Mouse (Mus musculus) spleen, adult 2 months (tissue): ENCODE results near the gene Ninj1. TPM values are rescaled to one million over a fixed set of nuclear protein-coding genes. Genes with fewer than 3 reads are reported as not detected.
A peak's percentile ranks its signal among the peaks of the same experiment; 100 is the strongest.

Experiments
- DNase-seq, 2 experiments: peaks; one replicate each; pipeline versions ENCODE4 v3.0.0 to v3.0.0-alpha.2; 2012 to 2021; ENCODE audit warnings: low spot score in 2 of 2, low read depth in 1 of 2
- H3K27ac ChIP-seq: fragments of 200-500 bp; 2 replicates; pipeline ENCODE4 v1.5.1; 2012; ENCODE audit warnings: low read length, inconsistent platforms; ENCODE audit not compliant: insufficient read depth
- H3K27me3 ChIP-seq: fragments of 200-500 bp; 2 replicates; pipeline ENCODE4 v1.6.1; 2012; ENCODE audit warnings: mild to moderate bottlenecking, moderate library complexity, low read length, inconsistent platforms; ENCODE audit not compliant: control insufficient read depth, insufficient read depth
- H3K36me3 ChIP-seq: fragments of 200-500 bp; 2 replicates; pipeline ENCODE4 v1.6.1; 2012; ENCODE audit warnings: mild to moderate bottlenecking, low read length, inconsistent platforms; ENCODE audit not compliant: control insufficient read depth, insufficient read depth
- H3K4me1 ChIP-seq: fragments of 200-500 bp; 2 replicates; pipeline ENCODE4 v1.6.1; 2011; ENCODE audit warnings: inconsistent platforms; ENCODE audit not compliant: control insufficient read depth, insufficient read depth, insufficient read length
- H3K4me3 ChIP-seq: fragments of 200-500 bp; 2 replicates; pipeline ENCODE4 v1.5.1; 2011; ENCODE audit warnings: mild to moderate bottlenecking, inconsistent platforms; ENCODE audit not compliant: insufficient read depth, insufficient read length; ENCODE audit errors: extremely low read depth
- CTCF ChIP-seq: fragments of 200-500 bp; IDR thresholded peaks from 2 replicates; pipeline ENCODE4 v1.5.1; 2011; ENCODE audit warnings: mild to moderate bottlenecking, inconsistent platforms; ENCODE audit not compliant: insufficient read depth, insufficient read length, insufficient replicate concordance; ENCODE audit errors: extremely low read depth
- POLR2A ChIP-seq: fragments of 200-500 bp; IDR thresholded peaks from 2 replicates; pipeline ENCODE4 v1.6.1; 2011; ENCODE audit warnings: low read depth, low read length, inconsistent platforms
- WGBS: fragments of 180-500 bp; shearing (Covaris S2); methylation state at CpG from one replicate; pipeline ENCODE4 v1.1.7; 2018; 5-methylcytosine and 5-hydroxymethylcytosine counted together
- polyA plus RNA-seq: library from polyadenylated mRNA; depleted of rRNA; stranded (reverse); fragments of >200 nt; gene quantifications from 2 replicates; pipeline ENCODE4 v1.2.3, GENCODE M21; 2012

The Ninj1 gene
- polyA plus RNA-seq, 1 experiment, result 343 TPM

- TF ChIP-seq POLR2A (no peak), CTCF (peak; percentile 90)
- no peaks in the 10 kb centered on the region for H3K27me3 ChIP-seq
- H3K4me3 ChIP-seq, result no peak overlapping the region
- 48% methylated on average over 13 of the region's 13 CpGs for WGBS
- DNase-seq, result peak; percentile 60 to 73
- H3K4me1 ChIP-seq, result peaks cover 4% of the 10 kb centered on the region; the same call in 1 of the 2 replicates
- no peak overlapping the region for H3K27ac ChIP-seq
- peaks cover 11% of the 10 kb centered on the region for H3K36me3 ChIP-seq
Measured at GRCm38 (mm10) chr13:49205381-49205998, 18.2 kb downstream of the Ninj1 start.

- Histone ChIP-seq H3K36me3 (peaks cover 11% of the 10 kb centered on the region), H3K27me3 (no peaks in the 10 kb centered on the region), H3K27ac (no peak overlapping the region), H3K4me3 (no peak overlapping the region), H3K4me1 (no peaks in the 10 kb centered on the region)
- no peak for DNase-seq
- 96% methylated on average over 2 of the region's 2 CpGs for WGBS
- TF ChIP-seq POLR2A (no peak), CTCF (no peak)
Measured at GRCm38 (mm10) chr13:49206341-49206740, 19.1 kb downstream of the Ninj1 start.

- no peak overlapping the region for H3K27ac ChIP-seq
- H3K4me3 ChIP-seq, result no peak overlapping the region
- H3K4me1 ChIP-seq, result peaks cover 11% of the 10 kb centered on the region
- 71% methylated on average over 7 of the region's 7 CpGs for WGBS
- TF ChIP-seq POLR2A (no peak), CTCF (no peak)
- peaks cover 3% of the 10 kb centered on the region for H3K36me3 ChIP-seq
- H3K27me3 ChIP-seq, result no peaks in the 10 kb centered on the region
- no peak for DNase-seq
Measured at GRCm38 (mm10) chr13:49209306-49209705, 22.0 kb downstream of the Ninj1 start.

GRCm38 (mm10) chr13:49212711-49213500, 25.6 kb downstream of the Ninj1 start:
- Histone ChIP-seq H3K4me3 (no peak overlapping the region), H3K27me3 (no peaks in the 10 kb centered on the region), H3K27ac (no peak overlapping the region), H3K36me3 (no peaks in the 10 kb centered on the region), H3K4me1 (peaks cover 24% of the 10 kb centered on the region)
- DNase-seq, result no peak
- TF ChIP-seq CTCF (no peak), POLR2A (no peak)
- WGBS, result 77% methylated on average over 4 of the region's 4 CpGs

DNA sequence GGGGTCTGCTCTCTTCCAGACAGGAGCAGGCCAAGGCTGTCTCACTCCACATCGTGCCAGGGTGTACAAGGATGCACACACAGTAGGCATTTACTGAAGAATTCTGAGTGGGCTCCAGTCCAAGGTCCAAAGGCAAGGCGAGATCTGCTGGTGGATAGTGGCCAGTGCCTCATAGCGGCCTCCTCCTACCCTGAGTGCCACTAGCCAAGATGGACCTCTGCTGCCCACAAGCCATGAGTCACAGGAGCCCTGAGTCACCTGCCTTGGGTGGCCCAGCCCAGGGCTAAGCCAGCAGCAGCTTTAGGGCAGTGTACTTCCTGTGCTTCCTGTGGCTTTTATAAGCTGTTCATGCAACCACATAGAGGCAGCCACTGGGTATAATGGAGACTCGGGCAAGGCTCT, 26.2 kb downstream of the Ninj1 start:
- H3K4me3 ChIP-seq, result no peak overlapping the region
- H3K27ac ChIP-seq, result no peak overlapping the region
- H3K27me3 ChIP-seq, result no peaks in the 10 kb centered on the region
- peaks cover 24% of the 10 kb centered on the region for H3K4me1 ChIP-seq
- 18% methylated on average over 4 of the region's 4 CpGs for WGBS
- TF ChIP-seq CTCF (no peak), POLR2A (no peak)
- no peaks in the 10 kb centered on the region for H3K36me3 ChIP-seq
- peak in 1 of 2 experiments; percentile 34 for DNase-seq

GRCm38 (mm10) chr13:49214454-49214853, 27.2 kb downstream of the Ninj1 start:
- H3K27me3 ChIP-seq, result no peaks in the 10 kb centered on the region
- DNase-seq, result no peak
- peaks cover 24% of the 10 kb centered on the region for H3K4me1 ChIP-seq
- no peaks in the 10 kb centered on the region for H3K36me3 ChIP-seq
- H3K27ac ChIP-seq, result no peak overlapping the region
- TF ChIP-seq CTCF (no peak), POLR2A (no peak)
- 58% methylated on average over 3 of the region's 3 CpGs for WGBS
- H3K4me3 ChIP-seq, result no peak overlapping the region

DNA sequence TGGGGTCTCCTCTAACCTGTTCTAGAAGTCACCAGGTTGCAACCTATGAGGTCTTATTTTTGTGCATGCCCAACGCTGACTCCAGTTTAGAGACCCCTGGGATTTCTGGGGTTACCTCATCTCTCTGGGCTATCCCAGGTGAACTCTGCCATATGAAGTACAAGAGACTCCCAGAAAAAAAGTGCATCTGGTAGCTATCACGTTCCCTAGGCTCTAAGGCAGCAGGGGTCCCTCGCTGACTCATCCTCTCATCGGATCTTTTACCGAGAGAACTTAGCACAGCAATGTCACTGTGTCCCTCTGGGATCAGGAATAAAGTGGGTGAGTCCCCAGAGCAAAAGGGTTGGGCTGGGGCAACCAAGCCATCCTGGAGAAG, 27.8 kb downstream of the Ninj1 start:
- no peak for TF ChIP-seq POLR2A
- TF ChIP-seq CTCF, result no peak
- H3K27ac ChIP-seq, result peak overlapping the region; percentile 65; the same call in 1 of the 2 replicates
- H3K36me3 ChIP-seq, result no peaks in the 10 kb centered on the region
- no peak for DNase-seq
- H3K27me3 ChIP-seq, result no peaks in the 10 kb centered on the region
- H3K4me3 ChIP-seq, result peak overlapping the region; percentile 66
- WGBS, result 14% methylated on average over 5 of the region's 5 CpGs
- H3K4me1 ChIP-seq, result peaks cover 24% of the 10 kb centered on the region
